Mouse (Mus musculus) midbrain, embryonic 14.5 days (tissue): ENCODE measurements around the gene Rpl26. TPM values are rescaled to one million over a fixed set of nuclear protein-coding genes. Genes with fewer than 3 reads are reported as not detected.

Experiments
- ATAC-seq: fragments of 200-750 bp; cut with Nextera tagmentation; 2 replicates; pipeline ENCODE4 v1.8.0; 2017; ENCODE audit warnings: moderate number of reproducible peaks, moderate library complexity; ENCODE audit not compliant: low FRiP score, low TSS enrichment
- DNase-seq: peaks from one replicate; pipeline ENCODE4 v3.0.0-alpha.2; 2015
- H3K27ac ChIP-seq: fragments of 300-500 bp; sonication (generic); replicated peaks from 2 replicates; pipeline ENCODE4 v1.5.1; 2014; ENCODE audit warnings: mild to moderate bottlenecking, low read depth, low read length, moderate library complexity
- H3K27me3 ChIP-seq: fragments of 300-500 bp; sonication (generic); 2 replicates; pipeline ENCODE4 v1.6.1; 2014; ENCODE audit warnings: low read length, control low read depth, mixed read lengths; ENCODE audit not compliant: control insufficient read depth, insufficient read depth
- H3K36me3 ChIP-seq: fragments of 300-500 bp; sonication (generic); 2 replicates; pipeline ENCODE4 v1.6.1; 2014; ENCODE audit warnings: low read length, control low read depth; ENCODE audit not compliant: control insufficient read depth, insufficient read depth
- H3K4me1 ChIP-seq: fragments of 300-500 bp; sonication (generic); 2 replicates; pipeline ENCODE4 v1.6.1; 2014; ENCODE audit warnings: mild to moderate bottlenecking, antibody characterized with exemption, low read length, control low read depth; ENCODE audit not compliant: control insufficient read depth, insufficient read depth
- H3K4me2 ChIP-seq: fragments of 300-500 bp; sonication (generic); 2 replicates; pipeline ENCODE4 v1.6.1; 2014; ENCODE audit warnings: mild to moderate bottlenecking, low read length, moderate library complexity
- H3K4me3 ChIP-seq: fragments of 300-500 bp; sonication (generic); replicated peaks from 2 replicates; pipeline ENCODE4 v1.5.1; 2014; ENCODE audit warnings: low read depth, low read length
- H3K9ac ChIP-seq: fragments of 300-500 bp; sonication (generic); replicated peaks from 2 replicates; pipeline ENCODE4 v1.6.1; 2014; ENCODE audit warnings: mild to moderate bottlenecking, low read length, moderate library complexity
- H3K9me3 ChIP-seq: fragments of 300-500 bp; sonication (generic); 2 replicates; pipeline ENCODE4 v1.6.1; 2016; ENCODE audit warnings: low read length, control low read depth, mixed read lengths; ENCODE audit not compliant: control insufficient read depth
- WGBS: fragments of 180-500 bp; shearing (Covaris S2); extraction: QIAGEN DNeasy Blood & Tissue Kit; methylation state at CpG from one replicate; pipeline ENCODE4 v1.1.7; 2014; 5-methylcytosine and 5-hydroxymethylcytosine counted together
- polyA plus RNA-seq: library from polyadenylated mRNA; unstranded; fragments of >200 nt; fragmentation: Nextera tagmentation; extraction: Ambion mirVana; gene quantifications from 2 replicates; pipeline ENCODE4 v1.2.1, GENCODE M21; 2014

Gene Rpl26
- polyA plus RNA-seq, 1 experiment from 2014 or later, result 670 TPM

DNA sequence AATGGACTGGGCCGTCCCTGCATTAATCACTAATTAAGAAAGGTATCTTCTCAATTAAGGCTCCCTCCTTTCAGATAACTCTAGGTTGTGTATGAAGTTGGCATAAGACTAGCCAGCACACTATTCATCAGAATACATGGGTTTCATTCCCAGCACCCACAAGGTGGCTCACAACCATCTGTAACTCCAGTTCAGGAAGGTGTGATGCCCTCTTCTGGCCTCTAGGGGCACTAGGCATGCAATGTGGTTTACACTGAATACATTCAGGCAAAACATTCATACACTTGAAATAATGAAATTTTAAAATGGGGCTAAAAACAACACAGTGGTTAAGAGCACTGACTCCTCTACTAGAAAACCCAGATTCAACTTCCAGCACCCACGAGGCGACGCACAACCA lies 4.3 kb upstream of the Rpl26 start:
- Histone ChIP-seq H3K36me3 (no peaks in the 10 kb centered on the region), H3K4me2 (no peak overlapping the region), H3K9me3 (no peaks in the 10 kb centered on the region), H3K27me3 (no peaks in the 10 kb centered on the region), H3K27ac (no peak overlapping the region), H3K9ac (no peak overlapping the region), H3K4me1 (no peaks in the 10 kb centered on the region), H3K4me3 (no peak overlapping the region)
- ATAC-seq (no peak), DNase-seq (peak; percentile 60)
- WGBS, result 51% methylated on average over 4 of the region's 4 CpGs

DNA sequence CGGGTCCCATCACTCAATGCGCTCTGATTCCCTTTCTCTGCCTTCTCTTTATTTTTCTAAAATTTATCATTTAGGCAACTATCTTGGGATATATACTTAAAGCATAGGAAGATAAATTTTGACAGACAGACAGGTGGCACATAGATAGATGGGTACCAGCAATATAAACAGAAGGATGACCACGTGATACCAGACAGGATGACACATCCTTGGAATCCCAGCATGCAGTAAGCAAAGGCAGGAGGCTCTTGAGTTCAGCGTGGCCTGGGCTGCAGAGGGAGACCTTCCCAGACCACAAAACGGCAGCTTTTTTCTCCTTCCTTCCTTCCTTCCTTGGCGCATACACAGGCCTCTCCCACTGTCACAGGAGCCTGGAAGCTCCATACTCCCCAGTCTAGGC lies 3.5 kb upstream of the Rpl26 start:
- Histone ChIP-seq H3K9ac (no peak overlapping the region), H3K4me2 (no peak overlapping the region), H3K4me1 (peaks cover 6% of the 10 kb centered on the region), H3K9me3 (no peaks in the 10 kb centered on the region), H3K27me3 (no peaks in the 10 kb centered on the region), H3K36me3 (peaks cover 3% of the 10 kb centered on the region), H3K4me3 (no peak overlapping the region), H3K27ac (no peak overlapping the region)
- WGBS, result 77% methylated on average over 6 of the region's 6 CpGs
- DNase-seq (no peak), ATAC-seq (no peak)

DNA sequence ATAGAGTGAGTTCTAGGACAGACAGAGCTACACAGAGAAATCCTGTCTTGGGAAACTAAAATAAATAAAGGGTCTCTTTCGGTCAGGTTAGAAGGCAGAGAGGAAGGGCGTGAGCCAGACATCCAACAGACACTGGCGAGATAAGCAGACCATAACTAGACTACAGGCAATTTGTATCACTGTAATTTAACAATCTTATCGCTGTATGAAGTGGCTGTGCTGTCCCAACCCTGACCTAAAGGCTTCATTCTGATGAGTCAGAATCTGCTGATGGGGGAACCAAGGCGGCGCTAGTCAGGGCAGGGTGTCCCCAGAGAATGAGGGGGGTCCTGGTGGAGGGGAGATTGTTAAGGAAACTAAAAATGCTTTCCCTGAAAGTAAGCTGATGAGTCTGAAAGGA lies 2.6 kb upstream of the Rpl26 start:
- WGBS, result 90% methylated on average over 6 of the region's 6 CpGs
- H3K27me3 ChIP-seq, result no peaks in the 10 kb centered on the region
- no peaks in the 10 kb centered on the region for H3K9me3 ChIP-seq
- H3K36me3 ChIP-seq, result peaks cover 12% of the 10 kb centered on the region
- no peak overlapping the region for H3K4me2 ChIP-seq
- no peak overlapping the region for H3K4me3 ChIP-seq
- ATAC-seq (no peak), DNase-seq (no peak)
- H3K9ac ChIP-seq, result no peak overlapping the region
- H3K27ac ChIP-seq, result no peak overlapping the region
- peaks cover 6% of the 10 kb centered on the region for H3K4me1 ChIP-seq

DNA sequence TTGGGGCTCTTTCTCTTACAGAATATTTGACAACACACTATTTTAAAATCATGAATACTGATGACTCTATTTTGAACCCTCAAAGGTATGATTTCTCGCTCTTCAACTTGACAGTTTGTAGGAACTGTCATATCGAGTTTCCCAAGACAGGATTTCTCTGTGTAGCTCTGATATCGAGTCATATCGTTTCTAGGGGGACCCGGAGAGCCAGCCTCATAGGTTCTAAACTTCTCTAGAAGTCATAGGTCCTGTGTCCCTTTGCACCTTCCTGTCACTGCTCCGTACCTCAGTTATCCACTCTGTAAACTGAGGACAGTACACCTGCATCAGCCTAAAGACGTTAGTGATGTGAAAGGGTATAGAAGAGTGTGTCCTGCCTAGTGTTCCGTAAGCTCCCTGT lies 1.6 kb upstream of the Rpl26 start:
- ATAC-seq, result no peak
- WGBS, result 89% methylated on average over 8 of the region's 8 CpGs
- no peaks in the 10 kb centered on the region for H3K9me3 ChIP-seq
- H3K27me3 ChIP-seq, result no peaks in the 10 kb centered on the region
- DNase-seq, result no peak
- no peak overlapping the region for H3K4me3 ChIP-seq
- H3K27ac ChIP-seq, result no peak overlapping the region
- H3K36me3 ChIP-seq, result peaks cover 22% of the 10 kb centered on the region
- H3K4me2 ChIP-seq, result no peak overlapping the region
- H3K4me1 ChIP-seq, result peaks cover 6% of the 10 kb centered on the region
- H3K9ac ChIP-seq, result no peak overlapping the region

DNA sequence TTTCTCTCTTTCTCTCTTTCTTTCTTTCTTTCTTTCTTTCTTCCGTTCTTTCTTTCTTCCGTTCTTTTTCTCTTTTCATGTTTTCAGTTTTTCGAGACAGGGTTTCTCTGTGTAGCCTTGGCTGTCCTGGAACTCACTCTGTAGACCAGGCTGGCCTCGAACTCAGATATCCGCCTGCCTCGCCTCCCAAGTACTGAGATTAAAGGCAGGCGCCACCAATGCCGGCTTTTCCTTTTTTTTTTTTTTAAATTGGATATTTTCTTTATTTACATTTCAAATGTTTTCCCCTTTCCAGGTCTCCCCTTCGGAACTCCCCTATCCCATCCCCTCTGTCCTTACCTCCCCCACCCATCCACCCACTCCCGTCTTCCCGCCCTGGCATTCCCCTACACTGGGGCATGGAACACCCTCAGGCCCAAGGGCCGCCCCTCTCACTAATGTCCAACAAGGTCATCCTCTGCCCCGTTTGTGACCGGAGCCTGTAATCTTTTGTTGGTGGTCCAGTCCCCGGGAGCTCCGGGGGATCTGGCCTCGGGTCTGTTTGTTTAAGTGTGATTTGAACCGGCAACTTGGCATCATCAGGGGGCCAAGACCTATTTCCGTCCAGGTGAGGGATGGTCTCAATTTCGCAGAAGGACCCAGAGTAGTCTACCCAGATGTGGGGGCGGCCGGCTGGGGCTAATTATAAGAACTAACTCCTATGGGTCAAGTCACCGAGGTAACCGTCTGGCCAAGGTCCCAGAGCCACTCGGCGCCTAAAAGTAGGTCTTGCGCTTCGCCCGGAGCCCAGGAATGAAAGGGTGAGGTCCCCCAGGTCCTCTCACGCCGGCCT lies 648 bp upstream of the Rpl26 start:
- peaks cover 32% of the 10 kb centered on the region for H3K36me3 ChIP-seq
- peak; percentile 64; the same call in 1 of the 2 replicates for ATAC-seq
- peak overlapping the region; percentile 42 for H3K9ac ChIP-seq
- 0 out of 2 replicates have a peak overlapping the region, but pooled peaks have one; percentile 93 for H3K27ac ChIP-seq
- H3K9me3 ChIP-seq, result no peaks in the 10 kb centered on the region
- H3K4me2 ChIP-seq, result peak overlapping the region; percentile 60
- 27% methylated on average over 31 of the region's 31 CpGs for WGBS
- DNase-seq, result no peak
- peaks cover 6% of the 10 kb centered on the region for H3K4me1 ChIP-seq
- H3K4me3 ChIP-seq, result peak overlapping the region; percentile 94
- H3K27me3 ChIP-seq, result no peaks in the 10 kb centered on the region

DNA sequence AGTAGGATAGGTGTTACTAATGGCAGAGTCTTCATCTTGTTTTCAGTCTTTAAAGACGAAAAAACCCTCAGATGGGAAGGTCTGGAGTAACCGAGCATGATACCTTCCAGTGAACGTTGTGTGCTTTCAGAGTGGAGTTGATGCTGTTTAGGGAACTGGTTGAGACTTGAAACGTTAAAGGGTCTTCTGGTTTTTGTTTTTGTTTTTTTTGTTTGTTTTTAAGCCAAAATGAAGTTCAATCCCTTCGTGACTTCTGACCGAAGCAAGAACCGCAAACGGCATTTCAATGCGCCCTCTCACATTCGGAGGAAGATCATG lies 623 bp downstream of the Rpl26 start:
- Histone ChIP-seq H3K9ac (peak overlapping the region; percentile 95), H3K4me3 (peak overlapping the region; percentile 94), H3K4me2 (peak overlapping the region; percentile 61), H3K27me3 (no peaks in the 10 kb centered on the region), H3K27ac (peak overlapping the region; percentile 93; the same call in 1 of the 2 replicates), H3K36me3 (peaks cover 43% of the 10 kb centered on the region), H3K4me1 (peaks cover 6% of the 10 kb centered on the region), H3K9me3 (no peaks in the 10 kb centered on the region)
- WGBS, result under 1% methylated on average over 9 of the region's 10 CpGs
- DNase-seq (no peak), ATAC-seq (no peak)

DNA sequence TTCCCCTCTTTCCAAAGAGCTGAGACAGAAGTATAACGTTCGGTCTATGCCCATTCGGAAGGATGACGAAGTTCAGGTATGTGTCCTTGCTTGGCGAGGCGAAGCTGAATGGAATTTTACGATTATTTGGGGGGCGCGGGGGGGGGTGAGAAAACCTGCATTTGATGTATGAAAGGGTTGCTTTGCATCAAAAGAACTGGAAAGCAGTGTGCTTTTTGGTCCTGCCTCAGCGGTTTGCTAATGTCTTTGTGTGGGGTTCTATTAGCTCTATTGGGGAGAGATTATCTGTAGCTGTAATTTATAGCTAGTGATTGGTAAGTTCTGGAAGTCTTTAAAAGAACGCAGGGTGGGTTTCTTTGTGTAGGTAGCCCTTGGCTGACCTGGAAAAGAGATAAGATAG lies 984 bp downstream of the Rpl26 start:
- no peak for ATAC-seq
- Histone ChIP-seq H3K9ac (peak overlapping the region; percentile 95), H3K4me1 (peaks cover 6% of the 10 kb centered on the region), H3K9me3 (no peaks in the 10 kb centered on the region), H3K27me3 (no peaks in the 10 kb centered on the region), H3K27ac (no peak overlapping the region), H3K4me3 (peak overlapping the region; percentile 94), H3K36me3 (peaks cover 46% of the 10 kb centered on the region), H3K4me2 (peak overlapping the region; percentile 61)
- WGBS, result 6% methylated on average over 11 of the region's 11 CpGs
- no peak for DNase-seq

DNA sequence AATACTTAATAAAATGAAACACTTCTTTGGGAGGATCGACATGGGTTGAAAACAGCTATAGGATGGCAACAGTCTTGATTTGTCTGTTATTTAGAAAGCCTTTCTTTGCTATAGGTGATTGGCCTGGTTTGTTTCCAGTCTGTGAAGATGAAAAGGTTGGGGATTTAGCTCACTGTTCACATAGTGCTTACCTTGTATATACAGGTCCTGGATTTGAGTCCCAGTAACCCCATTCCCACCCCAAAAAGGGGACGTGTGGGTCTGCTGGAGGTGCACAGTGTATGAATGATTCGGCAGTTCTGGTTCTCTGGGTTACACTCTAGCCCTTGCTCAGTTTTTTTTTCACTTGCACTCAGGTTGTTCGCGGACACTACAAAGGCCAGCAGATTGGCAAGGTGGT lies 1.4 kb downstream of the Rpl26 start:
- Histone ChIP-seq H3K27me3 (no peaks in the 10 kb centered on the region), H3K9ac (peak overlapping the region; percentile 95; the same call in 1 of the 2 replicates), H3K36me3 (peaks cover 51% of the 10 kb centered on the region), H3K4me3 (peak overlapping the region; percentile 94), H3K4me2 (peak overlapping the region; percentile 61), H3K9me3 (no peaks in the 10 kb centered on the region), H3K27ac (no peak overlapping the region), H3K4me1 (peaks cover 6% of the 10 kb centered on the region)
- 88% methylated on average over 5 of the region's 5 CpGs for WGBS
- no peak for ATAC-seq
- DNase-seq, result no peak

DNA sequence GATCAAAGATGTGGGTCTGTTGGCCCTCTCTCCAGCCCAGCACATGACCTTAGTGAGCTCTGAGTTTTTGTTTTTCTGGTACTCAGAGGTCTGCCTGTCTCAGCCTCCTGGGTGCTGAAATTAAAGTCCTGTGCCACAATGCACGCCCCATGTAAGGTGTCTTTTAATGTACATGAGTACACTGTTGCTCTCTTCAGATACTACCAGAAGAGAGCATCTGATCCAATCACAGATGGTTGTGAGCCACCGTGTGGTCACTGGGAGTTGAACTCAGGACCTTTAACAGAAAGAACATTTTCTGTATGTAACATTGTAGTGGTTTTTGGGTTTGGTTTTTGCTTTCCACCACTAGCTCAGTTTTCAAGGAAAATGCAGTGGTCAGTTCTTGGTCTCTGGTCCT lies 2.4 kb downstream of the Rpl26 start:
- no peaks in the 10 kb centered on the region for H3K27me3 ChIP-seq
- no peaks in the 10 kb centered on the region for H3K9me3 ChIP-seq
- no peak overlapping the region for H3K4me2 ChIP-seq
- WGBS, result 93% methylated on average over 2 of the region's 2 CpGs
- no peak for DNase-seq
- no peak overlapping the region for H3K4me3 ChIP-seq
- H3K4me1 ChIP-seq, result peaks cover 6% of the 10 kb centered on the region
- no peak overlapping the region for H3K9ac ChIP-seq
- peaks cover 51% of the 10 kb centered on the region for H3K36me3 ChIP-seq
- ATAC-seq, result no peak
- no peak overlapping the region for H3K27ac ChIP-seq
